Mouse (Mus musculus): ENCODE measurements around the gene Cdkn1a.

DNA sequence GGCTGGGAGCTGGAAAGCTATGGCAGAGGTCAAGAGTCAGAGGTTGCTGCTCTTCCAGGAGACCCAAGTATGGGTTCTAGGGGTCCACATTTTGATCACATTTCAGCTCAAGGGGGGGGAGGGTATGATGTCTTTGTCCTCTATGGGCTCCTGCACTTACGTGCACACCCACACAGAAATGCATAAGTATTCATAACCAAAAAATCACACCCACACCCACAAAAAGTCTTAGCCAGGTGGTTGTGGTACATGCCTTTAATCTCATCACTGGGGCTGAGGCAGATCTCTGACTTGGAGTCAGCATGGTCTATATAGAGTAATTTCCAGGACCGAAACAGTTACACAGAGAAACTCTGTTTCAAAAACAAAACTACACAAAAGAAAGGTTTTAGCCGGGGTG lies 24.8 kb upstream of the Cdkn1a start:
- TF ChIP-seq MAZ (IDR thresholded peaks at IDR 0.05; ENCODE audit: low read depth, low read length) (no peak), CTCF (conservative IDR thresholded peaks at IDR 0.05 in 1 of 2, IDR thresholded peaks at IDR 0.05 in 1 of 2; ENCODE audit: low read depth in 2 of 2, low read length in 2 of 2) (no peak), EP300 (IDR thresholded peaks at IDR 0.05; ENCODE audit: low read length) (no peak), BHLHE40 (IDR thresholded peaks at IDR 0.05; ENCODE audit: low read depth, low read length) (no peak), RAD21 (IDR thresholded peaks at IDR 0.05; ENCODE audit: low read depth, low read length) (no peak), POLR2A (IDR thresholded peaks at IDR 0.05; ENCODE audit: low read depth, low read length) (no peak), NELFE (IDR thresholded peaks at IDR 0.05; ENCODE audit: low read depth, low read length) (no peak), USF1 (IDR thresholded peaks at IDR 0.05; ENCODE audit: low read depth, low read length) (no peak), ZNF384 (IDR thresholded peaks at IDR 0.05; ENCODE audit: low read depth, low read length) (no peak), E2F4 (IDR thresholded peaks at IDR 0.05; ENCODE audit: insufficient replicate concordance, low read depth, low read length) (no peak), POLR2AphosphoS2 (IDR thresholded peaks at IDR 0.05; ENCODE audit: low read depth, low read length) (no peak), USF2 (conservative IDR thresholded peaks at IDR 0.05; ENCODE audit: low read depth, low read length) (no peak), IRF4 (IDR thresholded peaks at IDR 0.05; ENCODE audit: low read depth, low read length) (no peak)
